Mouse (Mus musculus): Measurements from ENCODE around the gene Tmbim6. TPM values are rescaled to one million over a fixed set of nuclear protein-coding genes. Genes with fewer than 3 reads are reported as not detected.

The Tmbim6 gene
- 289 and 350 TPM in 2 replicates for polyA plus RNA-seq (2015; fragmentation: Nextera tagmentation; extraction: Ambion mirVana)

DNA sequence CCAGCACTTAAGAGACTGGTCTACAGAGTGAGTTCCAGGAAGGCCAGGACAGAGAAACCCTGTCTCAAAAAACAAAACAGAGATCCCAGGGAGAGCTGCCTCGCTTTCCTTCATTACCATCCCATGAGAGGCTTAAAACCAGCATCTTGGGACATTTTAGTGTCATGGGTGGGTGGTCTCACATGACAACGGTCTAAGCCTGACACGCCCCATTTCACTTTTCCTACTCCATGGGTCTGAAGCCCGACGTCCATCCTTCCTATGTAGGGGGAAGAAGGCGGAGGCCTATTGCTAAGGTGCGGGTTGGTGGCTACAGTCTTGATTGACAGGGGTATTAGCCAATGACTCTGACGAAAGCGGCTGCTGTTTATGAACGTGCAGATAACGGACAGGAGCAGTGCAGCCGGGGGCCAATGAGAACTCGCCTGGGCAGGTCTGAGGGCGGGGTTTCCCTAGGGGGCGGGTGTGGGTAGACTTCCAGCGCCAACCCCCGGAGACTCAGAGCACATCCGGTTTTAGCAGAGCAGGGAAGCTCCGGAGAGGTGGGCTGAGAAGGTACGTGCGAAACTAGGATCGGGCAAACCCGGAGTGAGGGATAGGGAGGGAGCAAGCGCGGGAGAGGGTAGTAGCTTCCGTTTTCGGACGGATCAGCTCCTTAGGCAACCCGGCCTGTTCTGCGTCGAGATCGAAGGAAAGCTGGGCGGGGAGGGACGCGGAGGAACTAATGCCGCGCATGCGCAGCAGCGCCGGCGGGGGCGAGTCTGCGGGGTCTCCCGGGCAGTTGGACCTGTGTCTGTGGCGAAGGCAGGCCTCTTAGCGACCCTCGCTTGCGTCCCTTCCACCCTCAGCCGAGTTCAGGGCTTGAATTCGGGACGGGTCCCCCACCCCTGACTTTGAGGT lies at the start of gene Tmbim6:
Tmbim6 (plus strand) TSS at position 397 of the 900 bp plus-strand sequence.
- Histone ChIP-seq H3K27me3 (replicated peaks) (no peaks in the 10 kb centered on the region), H3K9me3 (replicated peaks) (no peaks in the 10 kb centered on the region), H3K27ac (replicated peaks) (peak within 1 kb of the TSS; percentile 98), H3K4me1 (peaks cover 44% of the 10 kb centered on the region), H3K36me3 (no peaks in the 10 kb centered on the region), H3K9ac (replicated peaks) (peak within 1 kb of the TSS; percentile 84), H3K4me3 (replicated peaks) (peak within 1 kb of the TSS; percentile 88), H3K4me2 (peak within 1 kb of the TSS; percentile 90)
- ATAC-seq (ENCODE audit: low FRiP score) = peak; percentile 100
- under 1% methylated on average over 51 of the region's 51 CpGs for WGBS

- WGBS = 43% methylated on average over 5 of the region's 5 CpGs
- no peaks in the 10 kb centered on the region for H3K36me3 ChIP-seq
- H3K27ac ChIP-seq (replicated peaks) = peak overlapping the region; percentile 69
- peaks cover 35% of the 10 kb centered on the region for H3K4me1 ChIP-seq
- no peak overlapping the region for H3K4me3 ChIP-seq (replicated peaks)
- no peaks in the 10 kb centered on the region for H3K9me3 ChIP-seq (replicated peaks)
- H3K9ac ChIP-seq (replicated peaks) = no peak overlapping the region
- ATAC-seq (ENCODE audit: low FRiP score) = peak; percentile 70; the same call in 1 of the 2 replicates
- no peaks in the 10 kb centered on the region for H3K27me3 ChIP-seq (replicated peaks)
- H3K4me2 ChIP-seq = peak overlapping the region; percentile 6; the same call in 1 of the 2 replicates
These were observed 49.1 kb upstream of the Tmbim6 start for GRCm38 (mm10) chr15:99343414-99344147.

DNA sequence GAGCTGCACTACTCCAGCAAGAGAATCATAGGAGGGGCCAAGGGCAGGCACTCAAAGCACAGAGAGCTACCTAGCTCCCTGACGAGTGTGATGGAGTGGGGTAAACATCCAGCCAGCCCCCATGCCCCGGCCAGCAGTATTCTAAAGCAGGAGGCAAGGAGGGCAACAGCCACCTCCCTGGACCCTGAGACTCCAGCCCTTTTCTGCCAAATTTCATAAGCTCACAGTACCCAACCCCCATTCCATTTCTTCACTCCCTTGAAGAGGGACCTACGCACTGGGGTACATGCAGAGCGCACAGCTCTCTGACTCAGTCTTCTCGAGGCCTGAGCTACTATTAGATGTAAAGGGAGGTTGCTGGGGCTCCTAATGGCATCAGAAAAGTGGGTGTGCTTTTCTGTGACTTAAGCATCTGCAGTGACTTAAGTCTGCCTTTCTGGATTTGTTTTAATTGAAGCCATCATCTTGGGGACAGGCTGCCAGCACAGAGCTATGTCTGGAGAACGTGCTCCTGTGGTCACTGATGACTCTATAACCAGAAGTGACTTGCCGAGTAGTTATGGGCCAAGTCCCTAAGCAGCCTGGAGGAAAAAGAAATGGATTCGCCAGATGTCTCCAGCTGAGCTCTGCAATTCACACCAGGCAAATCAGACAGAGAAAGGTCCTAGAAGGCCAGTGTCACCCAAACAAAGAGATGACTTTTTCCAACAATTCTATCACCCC lies 48.4 kb upstream of the Tmbim6 start:
- WGBS = 71% methylated on average over 8 of the region's 8 CpGs
- no peaks in the 10 kb centered on the region for H3K9me3 ChIP-seq (replicated peaks)
- H3K4me3 ChIP-seq (replicated peaks) = no peak overlapping the region
- H3K4me1 ChIP-seq = peaks cover 35% of the 10 kb centered on the region
- H3K27me3 ChIP-seq (replicated peaks) = no peaks in the 10 kb centered on the region
- H3K36me3 ChIP-seq = no peaks in the 10 kb centered on the region
- H3K4me2 ChIP-seq = no peak overlapping the region
- no peak for ATAC-seq (ENCODE audit: low FRiP score)
- H3K9ac ChIP-seq (replicated peaks) = no peak overlapping the region
- H3K27ac ChIP-seq (replicated peaks) = peak overlapping the region; percentile 69

- H3K4me3 ChIP-seq (replicated peaks) = no peak overlapping the region
- no peaks in the 10 kb centered on the region for H3K27me3 ChIP-seq (replicated peaks)
- no peak overlapping the region for H3K4me2 ChIP-seq
- H3K36me3 ChIP-seq = no peaks in the 10 kb centered on the region
- no peak overlapping the region for H3K9ac ChIP-seq (replicated peaks)
- no peak overlapping the region for H3K27ac ChIP-seq (replicated peaks)
- H3K9me3 ChIP-seq (replicated peaks) = no peaks in the 10 kb centered on the region
- WGBS = 88% methylated on average over 4 of the region's 4 CpGs
- ATAC-seq (ENCODE audit: low FRiP score) = no peak
- H3K4me1 ChIP-seq = peaks cover 34% of the 10 kb centered on the region
These were observed 47.7 kb upstream of the Tmbim6 start for GRCm38 (mm10) chr15:99344961-99345360.

GRCm38 (mm10) chr15:99351610-99352009 lies 41.1 kb upstream of the Tmbim6 start:
- 85% methylated on average over 6 of the region's 6 CpGs for WGBS
- Histone ChIP-seq H3K9ac (replicated peaks) (no peak overlapping the region), H3K27me3 (replicated peaks) (no peaks in the 10 kb centered on the region), H3K9me3 (replicated peaks) (no peaks in the 10 kb centered on the region), H3K36me3 (no peaks in the 10 kb centered on the region), H3K4me2 (no peak overlapping the region), H3K4me3 (replicated peaks) (no peak overlapping the region), H3K27ac (replicated peaks) (no peak overlapping the region), H3K4me1 (peaks cover 11% of the 10 kb centered on the region; the same call in 1 of the 2 replicates)
- ATAC-seq (ENCODE audit: low FRiP score) = no peak

DNA sequence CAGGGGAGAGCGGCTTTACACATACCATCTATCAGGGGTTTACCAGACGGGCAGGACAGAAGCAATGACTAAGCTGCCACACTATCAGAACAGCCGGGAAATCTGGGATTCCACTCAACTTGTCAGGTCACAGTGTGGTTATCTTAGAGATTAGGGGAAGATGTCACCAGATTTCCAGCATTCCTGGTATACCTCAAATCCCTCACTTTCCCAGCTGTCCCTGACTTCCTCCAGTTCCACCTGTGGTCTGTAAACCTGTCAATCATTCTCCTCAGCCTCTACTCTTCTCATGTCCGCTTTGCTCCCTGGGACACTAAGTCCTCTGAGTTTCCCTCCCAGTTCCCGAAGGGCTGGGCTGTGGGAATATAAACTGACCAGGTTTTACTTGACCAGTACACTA lies 40.4 kb upstream of the Tmbim6 start:
- WGBS = 84% methylated on average over 5 of the region's 5 CpGs
- Histone ChIP-seq H3K27ac (replicated peaks) (no peak overlapping the region), H3K4me2 (no peak overlapping the region), H3K4me1 (peaks cover 17% of the 10 kb centered on the region; the same call in 1 of the 2 replicates), H3K4me3 (replicated peaks) (no peak overlapping the region), H3K27me3 (replicated peaks) (no peaks in the 10 kb centered on the region), H3K36me3 (no peaks in the 10 kb centered on the region), H3K9ac (replicated peaks) (no peak overlapping the region), H3K9me3 (replicated peaks) (no peaks in the 10 kb centered on the region)
- no peak for ATAC-seq (ENCODE audit: low FRiP score)

- no peak for ATAC-seq (ENCODE audit: low FRiP score)
- Histone ChIP-seq H3K36me3 (no peaks in the 10 kb centered on the region), H3K4me2 (no peak overlapping the region), H3K4me1 (0 out of 2 replicates have a peak, but pooled peaks cover 13% of the 10 kb centered on the region), H3K9me3 (replicated peaks) (no peaks in the 10 kb centered on the region), H3K27me3 (replicated peaks) (no peaks in the 10 kb centered on the region), H3K4me3 (replicated peaks) (no peak overlapping the region), H3K27ac (replicated peaks) (no peak overlapping the region), H3K9ac (replicated peaks) (no peak overlapping the region)
- WGBS = 77% methylated on average over 6 of the region's 6 CpGs
These were observed 37.0 kb upstream of the Tmbim6 start for GRCm38 (mm10) chr15:99355660-99356059.

DNA sequence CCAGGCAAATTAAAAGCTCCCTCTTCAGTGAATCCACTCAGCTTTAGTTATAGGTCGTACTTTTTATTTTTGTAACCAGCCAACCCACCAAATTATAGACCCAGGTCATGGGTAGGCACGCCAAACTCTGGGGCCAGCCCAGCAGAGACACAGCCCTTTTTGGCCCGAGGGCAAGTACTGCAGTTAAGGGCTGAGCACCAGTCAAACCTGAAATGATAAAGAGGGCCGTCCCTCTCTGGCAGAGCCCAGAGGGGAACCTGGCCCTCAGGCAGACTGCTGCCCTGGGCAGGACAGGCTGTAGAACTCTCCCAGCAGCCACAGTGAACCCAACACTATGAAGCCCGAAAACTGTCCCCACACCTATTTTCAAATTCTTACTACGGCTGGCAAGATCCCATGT lies 36.2 kb upstream of the Tmbim6 start:
- WGBS = 80% methylated on average over 6 of the region's 6 CpGs
- H3K4me1 ChIP-seq = 0 out of 2 replicates have a peak, but pooled peaks cover 13% of the 10 kb centered on the region
- no peak overlapping the region for H3K4me2 ChIP-seq
- no peaks in the 10 kb centered on the region for H3K27me3 ChIP-seq (replicated peaks)
- no peaks in the 10 kb centered on the region for H3K36me3 ChIP-seq
- H3K9me3 ChIP-seq (replicated peaks) = no peaks in the 10 kb centered on the region
- no peak overlapping the region for H3K27ac ChIP-seq (replicated peaks)
- H3K9ac ChIP-seq (replicated peaks) = no peak overlapping the region
- no peak for ATAC-seq (ENCODE audit: low FRiP score)
- H3K4me3 ChIP-seq (replicated peaks) = no peak overlapping the region

DNA sequence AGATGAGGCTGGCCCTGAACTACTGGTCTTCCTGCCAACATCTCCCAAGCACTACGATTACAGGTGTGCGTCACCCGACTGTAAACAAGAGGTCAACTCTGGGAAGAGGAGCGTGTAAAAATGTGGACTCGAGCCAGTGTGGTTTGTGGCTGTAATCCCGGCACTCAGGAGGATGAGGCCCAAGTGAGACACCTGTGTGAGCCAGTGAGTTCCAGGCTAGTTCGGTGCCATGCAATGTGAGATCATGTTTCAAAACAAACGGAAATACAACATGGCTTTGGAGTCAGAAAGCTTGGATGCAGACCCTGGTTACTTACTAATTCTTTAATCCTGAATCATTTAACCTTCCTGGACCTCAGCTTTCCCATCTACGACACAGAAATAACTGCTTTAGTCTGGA lies 33.7 kb upstream of the Tmbim6 start:
- no peak overlapping the region for H3K9ac ChIP-seq (replicated peaks)
- H3K4me3 ChIP-seq (replicated peaks) = no peak overlapping the region
- H3K4me2 ChIP-seq = no peak overlapping the region
- H3K27ac ChIP-seq (replicated peaks) = no peak overlapping the region
- H3K27me3 ChIP-seq (replicated peaks) = no peaks in the 10 kb centered on the region
- ATAC-seq (ENCODE audit: low FRiP score) = no peak
- WGBS = 92% methylated on average over 9 of the region's 9 CpGs
- H3K36me3 ChIP-seq = no peaks in the 10 kb centered on the region
- H3K9me3 ChIP-seq (replicated peaks) = no peaks in the 10 kb centered on the region
- H3K4me1 ChIP-seq = 0 out of 2 replicates have a peak, but pooled peaks cover 13% of the 10 kb centered on the region

- no peak overlapping the region for H3K27ac ChIP-seq (replicated peaks)
- H3K4me2 ChIP-seq = no peak overlapping the region
- no peaks in the 10 kb centered on the region for H3K36me3 ChIP-seq
- H3K4me3 ChIP-seq (replicated peaks) = no peak overlapping the region
- WGBS = 77% methylated on average over 7 of the region's 7 CpGs
- ATAC-seq (ENCODE audit: low FRiP score) = no peak
- H3K4me1 ChIP-seq = peaks cover 14% of the 10 kb centered on the region
- H3K9ac ChIP-seq (replicated peaks) = no peak overlapping the region
- no peaks in the 10 kb centered on the region for H3K27me3 ChIP-seq (replicated peaks)
- H3K9me3 ChIP-seq (replicated peaks) = no peaks in the 10 kb centered on the region
These were observed 28.6 kb upstream of the Tmbim6 start for GRCm38 (mm10) chr15:99364022-99364530.

DNA sequence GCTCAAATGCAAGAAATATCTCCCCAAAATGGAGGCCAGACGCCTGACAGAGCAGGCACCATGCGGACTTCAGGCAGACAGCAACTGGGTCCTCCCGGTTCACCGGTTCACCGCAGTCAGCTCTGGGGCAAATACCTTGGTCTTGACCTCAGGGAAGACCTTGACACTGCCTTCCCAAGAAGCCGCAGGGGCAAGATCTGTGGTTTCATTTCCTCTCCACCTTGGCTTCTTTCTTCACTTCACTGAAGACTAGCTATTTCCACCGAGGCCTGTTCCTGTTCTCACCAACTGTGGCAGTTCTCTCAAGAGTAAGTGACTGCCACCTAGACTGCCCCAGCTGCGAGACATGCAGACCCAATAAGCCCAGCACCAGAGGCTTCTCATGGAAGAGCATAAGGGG lies 27.8 kb upstream of the Tmbim6 start:
- Histone ChIP-seq H3K4me3 (replicated peaks) (no peak overlapping the region), H3K4me2 (no peak overlapping the region), H3K9ac (replicated peaks) (no peak overlapping the region), H3K36me3 (no peaks in the 10 kb centered on the region), H3K27ac (replicated peaks) (no peak overlapping the region), H3K4me1 (peaks cover 19% of the 10 kb centered on the region), H3K9me3 (replicated peaks) (no peaks in the 10 kb centered on the region), H3K27me3 (replicated peaks) (no peaks in the 10 kb centered on the region)
- 83% methylated on average over 8 of the region's 8 CpGs for WGBS
- ATAC-seq (ENCODE audit: low FRiP score) = no peak

Data from neural tube, embryonic 15.5 days (tissue).